In the genomic region with DNA sequence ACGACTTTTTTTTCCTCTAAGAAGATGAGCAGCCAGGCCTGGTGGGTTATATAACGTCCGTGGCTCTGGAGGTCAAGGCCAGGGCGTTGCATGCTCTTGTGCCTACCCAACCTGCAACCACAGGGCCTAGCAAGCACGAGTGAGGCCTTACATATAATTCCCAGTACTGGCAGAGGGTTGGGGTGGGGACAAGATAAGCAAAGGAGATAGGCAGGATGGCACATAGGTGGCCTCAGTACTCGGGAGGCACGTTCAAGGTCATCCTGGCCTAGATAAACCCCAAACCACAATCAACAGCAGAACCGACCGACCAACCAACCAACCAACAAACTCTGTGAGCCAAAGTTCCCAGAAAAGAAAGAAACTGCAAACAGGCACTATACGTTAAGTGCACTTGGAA, we compare ENCODE assay signal across 23 mouse cellular contexts. TPM values are rescaled to one million over a fixed set of nuclear protein-coding genes. Genes with fewer than 3 reads are reported as not detected.
DNase-seq lines count a peak whose midpoint lies in the region; ATAC-seq lines count a peak whose summit lies in the region.
"Had no signal": no experiment of that assay in that cellular context is flagged by ENCODE, and none has a peak within 500 bp of the region (broad histone marks: within the 10 kb centered on the region; RNA-seq: fewer than 3 reads in every experiment).

No protein-coding gene starts in this region.

- WGBS in liver, embryonic 12.5 days (ENCODE audit: insufficient replicate concordance) = 36% methylated on average over 10 of the region's 10 CpGs
- 17% methylated on average over 10 of the region's 10 CpGs for WGBS in liver, embryonic 16.5 days (ENCODE audit: insufficient replicate concordance)

- peaks cover 25% of the 10 kb centered on the region for H3K27me3 ChIP-seq in liver, embryonic 12.5 days (replicated peaks)
- H3K27me3 ChIP-seq in liver, embryonic 16.5 days (ENCODE audit: control insufficient read depth, insufficient read depth, low read depth, low read length) = peaks cover 11% of the 10 kb centered on the region
- H3K27me3 ChIP-seq: embryonic facial prominence, embryonic 12.5 days; forebrain, embryonic 15.5 days had no signal

- intact Hi-C loops in left cerebral cortex, postnatal 14 days (cut with DNase I) = no loop called here

- DNase-seq in c-Kit-positive CD71-positive TER-119-positive erythroid progenitor cells, embryonic 14.5 days (ENCODE audit: low spot score) = peak; percentile 29
- no peak for DNase-seq in gastrocnemius, postnatal 4 days (ENCODE audit: low spot score in 2 of 2)
- no peak for DNase-seq in kidney, adult 18-20 months
- DNase-seq in cerebellum, postnatal 14 days = no peak
- no peak for DNase-seq in left cerebral cortex, postnatal 14 days (ENCODE audit: low spot score in 2 of 2)
- DNase-seq: adrenal gland, postnatal 14 days; B cell, adult 2 months; cerebellum, adult 2 months; cerebellum, postnatal 25 days; heart, adult 2 months; heart, postnatal 14 days had no signal

- ATAC-seq in liver, embryonic 12.5 days = peak; percentile 68
- peak; percentile 78 for ATAC-seq in liver, embryonic 16.5 days (ENCODE audit: low read depth)
- ATAC-seq: activated CD4-positive, CD25-positive, alpha-beta regulatory T cell, adult 4 months; CD4-positive, CD25-positive, alpha-beta regulatory T cell, adult 4 months; forebrain, embryonic 15.5 days had no signal

- no peaks in the 10 kb centered on the region for H3K9me3 ChIP-seq in liver, embryonic 12.5 days (replicated peaks)
- H3K9me3 ChIP-seq in liver, embryonic 16.5 days (replicated peaks; ENCODE audit: control insufficient read depth, low read length) = no peaks in the 10 kb centered on the region
- H3K9me3 ChIP-seq: embryonic facial prominence, embryonic 12.5 days; forebrain, embryonic 15.5 days; G1E; heart, embryonic 15.5 days; hindbrain, embryonic 10.5 days; hindbrain, embryonic 15.5 days had no signal

- H3K4me3 ChIP-seq in liver, embryonic 12.5 days = no peak overlapping the region
- H3K4me3 ChIP-seq in liver, embryonic 16.5 days (ENCODE audit: low read depth, low read length) = no peak overlapping the region
- H3K4me3 ChIP-seq: embryonic facial prominence, embryonic 12.5 days; forebrain, embryonic 15.5 days; heart, adult 2 months; heart, embryonic 15.5 days; hindbrain, embryonic 10.5 days; hindbrain, embryonic 15.5 days had no signal

- no peaks in the 10 kb centered on the region for H3K36me3 ChIP-seq in liver, embryonic 12.5 days
- no peaks in the 10 kb centered on the region for H3K36me3 ChIP-seq in liver, embryonic 16.5 days (ENCODE audit: control insufficient read depth, insufficient read depth)
- H3K36me3 ChIP-seq: embryonic facial prominence, embryonic 12.5 days; forebrain, embryonic 15.5 days; G1E; heart, embryonic 15.5 days; hindbrain, embryonic 10.5 days; hindbrain, embryonic 15.5 days had no signal

- peaks cover 25% of the 10 kb centered on the region for H3K4me1 ChIP-seq in liver, embryonic 12.5 days
- H3K4me1 ChIP-seq in liver, embryonic 16.5 days (ENCODE audit: control insufficient read depth, low read depth, low read length) = peaks cover 10% of the 10 kb centered on the region

- no peak overlapping the region for H3K9ac ChIP-seq in liver, embryonic 12.5 days
- no peak overlapping the region for H3K9ac ChIP-seq in liver, embryonic 16.5 days (ENCODE audit: low read depth, low read length)
- H3K9ac ChIP-seq: embryonic facial prominence, embryonic 12.5 days; forebrain, embryonic 15.5 days; heart, embryonic 15.5 days; hindbrain, embryonic 15.5 days had no signal

- H3K27ac ChIP-seq in liver, embryonic 12.5 days = no peak overlapping the region
- H3K27ac ChIP-seq in liver, embryonic 16.5 days (ENCODE audit: low read length) = no peak overlapping the region
- H3K27ac ChIP-seq: embryonic facial prominence, embryonic 12.5 days; forebrain, embryonic 15.5 days; heart, adult 2 months; heart, embryonic 15.5 days; hindbrain, embryonic 10.5 days; hindbrain, embryonic 15.5 days had no signal

- H3K4me2 ChIP-seq in liver, embryonic 12.5 days = no peak overlapping the region; the same call in 1 of the 2 replicates
- H3K4me2 ChIP-seq in liver, embryonic 16.5 days (ENCODE audit: low read depth, low read length) = no peak overlapping the region
- H3K4me2 ChIP-seq: embryonic facial prominence, embryonic 12.5 days; forebrain, embryonic 15.5 days; heart, embryonic 11.5 days; heart, embryonic 15.5 days; hindbrain, embryonic 15.5 days had no signal

RNA-seq across cellular contexts. Expression of a gene that starts 13.1 kb away (rescaled TPM):
- polyA plus RNA-seq in liver, embryonic 12.5 days (2016; fragmentation: Nextera tagmentation; extraction: Ambion mirVana) = not detected in 2 replicates
- polyA plus RNA-seq in liver, embryonic 16.5 days (2015; fragmentation: Nextera tagmentation; extraction: Ambion mirVana) = not detected in 2 replicates
- not detected for total RNA-seq in gastrocnemius, postnatal 4 days (2021)
- total RNA-seq in left cerebral cortex, postnatal 14 days (2021) = 1 to 10 TPM; 1.0 to 1.5 TPM
- total RNA-seq: adrenal gland, adult 18-20 months; adrenal gland, postnatal 14 days; G1E; heart, adult 2 months; heart, postnatal 14 days had no signal
- polyA plus RNA-seq: activated CD4-positive, CD25-positive, alpha-beta regulatory T cell, adult 4 months; CD4-positive, CD25-positive, alpha-beta regulatory T cell, adult 4 months; G1E; heart, adult 2 months; heart, embryonic 11.5 days; heart, embryonic 15.5 days had no signal

RNA-seq across cellular contexts. Expression of a gene that starts 26.3 kb away (rescaled TPM):
- 1.7 and 2.2 TPM in 2 replicates for polyA plus RNA-seq in liver, embryonic 12.5 days (2016; fragmentation: Nextera tagmentation; extraction: Ambion mirVana)
- polyA plus RNA-seq in liver, embryonic 16.5 days (2015; fragmentation: Nextera tagmentation; extraction: Ambion mirVana) = 36.6 and 48.3 TPM in 2 replicates
- under 1 TPM; 0.54 to 0.69 TPM for total RNA-seq in gastrocnemius, postnatal 4 days (2021)
- under 1 TPM in 1 of 2 experiments, not detected in 1; 0.29 TPM for total RNA-seq in left cerebral cortex, postnatal 14 days (2021)
- polyA plus RNA-seq: activated CD4-positive, CD25-positive, alpha-beta regulatory T cell, adult 4 months; G1E had no signal
